Mouse (Mus musculus): ENCODE data around the gene Tmem184c. TPM values are rescaled to one million over a fixed set of nuclear protein-coding genes. Genes with fewer than 3 reads are reported as not detected.

Tmem184c gene
- polyA plus RNA-seq (2012; ENCODE audit: insufficient read depth, low replicate concordance): 0.65 TPM in 1 of 2 replicates, not detected in the other

GRCm38 (mm10) chr8:77610374-77610969 lies at the start of gene Tmem184c:
TSS of gene Tmem184c (minus strand) at chr8:77610698.
- Histone ChIP-seq H3K4me3 (replicated peaks) (peak within 1 kb of the TSS; percentile 92), H3K9me3 (peaks cover 4% of the 10 kb centered on the region), H3K36me3 (replicated peaks; ENCODE audit: low read length) (no peaks in the 10 kb centered on the region), H3K4me1 (peaks cover 17% of the 10 kb centered on the region), H3K27me3 (replicated peaks) (peaks cover 11% of the 10 kb centered on the region)
- TF ChIP-seq FLI1 (IDR thresholded peaks at IDR 0.05; ENCODE audit: low read length): no peak
- no peak for TF ChIP-seq GATA1 (IDR thresholded peaks at IDR 0.05; ENCODE audit: borderline replicate concordance, low read length)

DNA sequence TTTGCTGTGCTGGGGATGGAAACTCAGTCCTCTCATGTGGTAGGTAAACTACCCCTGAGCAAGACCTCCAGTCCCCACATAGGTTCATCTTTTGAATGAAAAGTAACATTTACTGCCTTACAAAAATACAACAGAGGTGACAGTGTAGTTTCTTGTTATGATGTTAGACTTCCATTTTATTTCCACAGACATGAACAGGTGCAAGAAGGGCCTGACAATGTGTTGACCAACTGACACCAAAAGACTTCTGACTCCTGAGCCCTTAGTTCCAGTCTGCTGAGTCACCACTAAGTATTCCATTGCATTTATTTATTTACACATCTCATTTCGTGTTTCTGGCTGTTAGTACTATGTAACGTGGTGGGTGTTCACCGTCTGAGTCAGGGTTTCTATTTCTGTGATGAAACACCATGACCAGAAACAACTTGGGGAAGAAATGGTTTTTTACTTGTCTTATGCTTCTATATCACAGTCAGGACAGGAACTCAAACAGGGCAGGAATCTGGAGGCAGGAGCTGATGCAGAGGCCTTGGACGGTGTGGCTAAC lies 49.1 kb upstream of the Tmem184c start:
- no peak for TF ChIP-seq GATA1 (IDR thresholded peaks at IDR 0.05; ENCODE audit: borderline replicate concordance, low read length)
- TF ChIP-seq FLI1 (IDR thresholded peaks at IDR 0.05; ENCODE audit: low read length): no peak
- Histone ChIP-seq H3K9me3 (no peaks in the 10 kb centered on the region), H3K36me3 (replicated peaks; ENCODE audit: low read length) (no peaks in the 10 kb centered on the region), H3K27me3 (replicated peaks) (no peaks in the 10 kb centered on the region), H3K4me3 (replicated peaks) (no peak overlapping the region), H3K4me1 (no peaks in the 10 kb centered on the region)

- no peaks in the 10 kb centered on the region for H3K4me1 ChIP-seq
- TF ChIP-seq FLI1 (IDR thresholded peaks at IDR 0.05; ENCODE audit: low read length) (no peak), GATA1 (IDR thresholded peaks at IDR 0.05; ENCODE audit: borderline replicate concordance, low read length) (no peak)
- no peak overlapping the region for H3K4me3 ChIP-seq (replicated peaks)
- H3K9me3 ChIP-seq: no peaks in the 10 kb centered on the region
- no peaks in the 10 kb centered on the region for H3K27me3 ChIP-seq (replicated peaks)
- H3K36me3 ChIP-seq (replicated peaks; ENCODE audit: low read length): no peaks in the 10 kb centered on the region
Measured at GRCm38 (mm10) chr8:77658356-77658755, 47.9 kb upstream of the Tmem184c start.

- Histone ChIP-seq H3K4me3 (replicated peaks) (no peak overlapping the region), H3K4me1 (no peaks in the 10 kb centered on the region), H3K27me3 (replicated peaks) (no peaks in the 10 kb centered on the region), H3K36me3 (replicated peaks; ENCODE audit: low read length) (no peaks in the 10 kb centered on the region), H3K9me3 (no peaks in the 10 kb centered on the region)
- TF ChIP-seq GATA1 (IDR thresholded peaks at IDR 0.05; ENCODE audit: borderline replicate concordance, low read length) (no peak), FLI1 (IDR thresholded peaks at IDR 0.05; ENCODE audit: low read length) (no peak)
Measured at GRCm38 (mm10) chr8:77650646-77651190, 40.2 kb upstream of the Tmem184c start.

DNA sequence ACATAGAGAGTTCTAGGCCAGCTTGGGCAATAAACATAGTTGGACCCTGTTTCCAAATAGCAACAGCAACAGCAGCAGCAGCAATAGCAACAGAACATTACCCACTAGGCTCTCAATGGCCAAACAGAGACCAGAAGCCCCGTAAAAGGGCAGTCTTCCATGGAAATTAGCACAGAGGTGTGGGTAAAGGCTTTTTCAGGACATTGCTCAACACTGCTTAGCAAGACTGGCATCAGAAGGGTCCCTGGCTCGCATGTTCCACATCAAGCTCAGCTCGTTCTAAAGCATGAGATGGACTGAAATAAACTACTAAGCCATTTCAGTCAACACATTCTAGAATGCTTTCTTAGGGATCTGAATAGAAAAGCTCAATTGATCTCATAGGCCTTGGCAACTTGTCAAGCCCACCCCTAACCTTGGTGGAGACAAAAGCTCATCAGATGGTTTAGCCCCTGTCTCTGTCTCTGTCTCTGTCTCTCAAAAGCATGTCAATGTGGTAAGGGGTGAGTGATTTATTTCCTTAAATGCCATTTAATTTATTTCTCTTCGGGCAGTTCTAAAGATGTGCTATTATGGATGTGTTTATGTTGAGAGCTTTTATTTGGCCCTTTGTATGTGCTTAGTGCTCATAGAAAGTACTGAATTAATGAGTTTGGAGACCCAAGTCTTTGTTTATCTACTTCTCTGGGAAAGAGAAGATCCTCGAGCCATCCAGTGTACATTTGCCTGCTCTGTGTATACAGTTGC lies 29.8 kb upstream of the Tmem184c start:
- Histone ChIP-seq H3K4me3 (replicated peaks) (no peak overlapping the region), H3K9me3 (no peaks in the 10 kb centered on the region), H3K36me3 (replicated peaks; ENCODE audit: low read length) (no peaks in the 10 kb centered on the region), H3K27me3 (replicated peaks) (no peaks in the 10 kb centered on the region), H3K4me1 (no peaks in the 10 kb centered on the region)
- no peak for TF ChIP-seq GATA1 (IDR thresholded peaks at IDR 0.05; ENCODE audit: borderline replicate concordance, low read length)
- no peak for TF ChIP-seq FLI1 (IDR thresholded peaks at IDR 0.05; ENCODE audit: low read length)

DNA sequence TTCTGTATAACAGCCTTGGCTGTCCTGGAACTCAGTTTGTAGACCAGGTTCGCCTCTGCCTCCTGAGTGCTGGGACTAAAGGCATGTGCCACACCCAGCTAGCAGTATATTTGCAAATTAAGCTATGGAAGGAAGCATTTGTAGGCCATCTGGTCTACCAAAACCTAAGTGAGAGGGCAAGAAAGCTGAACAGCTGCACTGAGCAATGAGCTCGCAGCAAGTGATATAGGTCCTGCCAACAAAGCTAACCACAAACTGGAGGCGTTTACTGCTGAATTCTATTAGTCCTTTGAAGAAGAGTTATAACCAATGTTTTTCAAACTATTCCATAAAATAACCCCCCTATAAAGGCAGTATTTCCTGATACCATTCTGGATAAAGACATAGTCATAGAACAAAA lies 27.1 kb upstream of the Tmem184c start:
- Histone ChIP-seq H3K4me3 (replicated peaks) (no peak overlapping the region), H3K36me3 (replicated peaks; ENCODE audit: low read length) (no peaks in the 10 kb centered on the region), H3K9me3 (no peaks in the 10 kb centered on the region), H3K4me1 (no peaks in the 10 kb centered on the region), H3K27me3 (replicated peaks) (peaks cover 3% of the 10 kb centered on the region)
- TF ChIP-seq FLI1 (IDR thresholded peaks at IDR 0.05; ENCODE audit: low read length) (no peak), GATA1 (IDR thresholded peaks at IDR 0.05; ENCODE audit: borderline replicate concordance, low read length) (no peak)

GRCm38 (mm10) chr8:77634035-77634434 lies 23.5 kb upstream of the Tmem184c start:
- TF ChIP-seq FLI1 (IDR thresholded peaks at IDR 0.05; ENCODE audit: low read length) (no peak), GATA1 (IDR thresholded peaks at IDR 0.05; ENCODE audit: borderline replicate concordance, low read length) (no peak)
- Histone ChIP-seq H3K4me1 (peaks cover 5% of the 10 kb centered on the region; the same call in 1 of the 2 replicates), H3K36me3 (replicated peaks; ENCODE audit: low read length) (no peaks in the 10 kb centered on the region), H3K4me3 (replicated peaks) (no peak overlapping the region), H3K27me3 (replicated peaks) (peaks cover 7% of the 10 kb centered on the region), H3K9me3 (no peaks in the 10 kb centered on the region)

GRCm38 (mm10) chr8:77633211-77633610 lies 22.7 kb upstream of the Tmem184c start:
- no peaks in the 10 kb centered on the region for H3K36me3 ChIP-seq (replicated peaks; ENCODE audit: low read length)
- peaks cover 7% of the 10 kb centered on the region for H3K4me1 ChIP-seq
- TF ChIP-seq FLI1 (IDR thresholded peaks at IDR 0.05; ENCODE audit: low read length) (no peak), GATA1 (IDR thresholded peaks at IDR 0.05; ENCODE audit: borderline replicate concordance, low read length) (no peak)
- H3K4me3 ChIP-seq (replicated peaks): no peak overlapping the region
- no peaks in the 10 kb centered on the region for H3K9me3 ChIP-seq
- peaks cover 7% of the 10 kb centered on the region for H3K27me3 ChIP-seq (replicated peaks)

DNA sequence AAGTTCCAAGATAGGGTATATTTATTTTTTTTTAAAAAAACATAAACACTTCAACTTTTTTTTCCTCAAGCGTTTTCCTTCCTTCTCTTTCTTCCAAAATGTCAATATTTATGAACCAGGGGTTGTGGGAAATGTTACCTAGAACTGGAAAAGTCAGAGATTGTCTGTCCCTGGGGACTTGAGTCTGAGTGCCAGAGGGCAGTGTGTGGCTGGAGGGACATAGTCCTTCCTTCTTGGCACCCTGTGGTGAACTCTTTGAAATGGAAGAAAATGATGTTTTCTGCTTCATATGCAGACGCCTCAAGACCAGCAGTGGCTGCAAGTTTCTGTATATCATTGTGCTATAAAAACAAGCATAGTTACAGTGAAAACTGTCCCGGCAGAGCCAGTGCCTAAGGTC lies 20.2 kb upstream of the Tmem184c start:
- no peak for TF ChIP-seq GATA1 (IDR thresholded peaks at IDR 0.05; ENCODE audit: borderline replicate concordance, low read length)
- TF ChIP-seq FLI1 (IDR thresholded peaks at IDR 0.05; ENCODE audit: low read length): no peak

More for the DNA sequence above, 20.2 kb upstream of the Tmem184c start:
- H3K36me3 ChIP-seq (replicated peaks; ENCODE audit: low read length): no peaks in the 10 kb centered on the region
- no peaks in the 10 kb centered on the region for H3K9me3 ChIP-seq
- H3K4me3 ChIP-seq (replicated peaks): no peak overlapping the region
- H3K27me3 ChIP-seq (replicated peaks): peaks cover 7% of the 10 kb centered on the region
- peaks cover 14% of the 10 kb centered on the region for H3K4me1 ChIP-seq
